Mouse (Mus musculus) midbrain, postnatal 0 days (tissue): ENCODE measurements around the gene E2f1. TPM values are rescaled to one million over a fixed set of nuclear protein-coding genes. Genes with fewer than 3 reads are reported as not detected.

Experiments
- ATAC-seq: fragments of 200-750 bp; cut with Nextera tagmentation; 2 replicates; pipeline ENCODE4 v1.8.0; 2017; ENCODE audit warnings: moderate number of reproducible peaks, mild to moderate bottlenecking, moderate TSS enrichment, moderate library complexity; ENCODE audit not compliant: low FRiP score
- DNase-seq: peaks from one replicate; pipeline ENCODE4 v3.0.0-alpha.2; 2015; ENCODE audit warnings: low spot score
- H3K27ac ChIP-seq: fragments of 300-500 bp; sonication (generic); 2 replicates; pipeline ENCODE4 v1.5.1; 2014; ENCODE audit warnings: low read depth, mild to moderate bottlenecking, low read length, mixed read lengths
- H3K27me3 ChIP-seq: fragments of 300-500 bp; sonication (generic); 2 replicates; pipeline ENCODE4 v1.6.1; 2014; ENCODE audit warnings: low read length, control low read depth, mixed read lengths; ENCODE audit not compliant: insufficient read depth
- H3K36me3 ChIP-seq: fragments of 300-500 bp; sonication (generic); 2 replicates; pipeline ENCODE4 v1.6.1; 2014; ENCODE audit warnings: low read length, control low read depth, mixed read lengths; ENCODE audit not compliant: insufficient read depth
- H3K4me1 ChIP-seq: fragments of 300-500 bp; sonication (generic); 2 replicates; pipeline ENCODE4 v1.6.1; 2014; ENCODE audit warnings: mild to moderate bottlenecking, control low read depth, antibody characterized with exemption, low read length, mixed read lengths; ENCODE audit not compliant: insufficient read depth
- H3K4me2 ChIP-seq: fragments of 300-500 bp; sonication (generic); 2 replicates; pipeline ENCODE4 v1.6.1; 2014; ENCODE audit warnings: low read depth, mild to moderate bottlenecking, low read length, mixed read lengths; ENCODE audit not compliant: poor library complexity, severe bottlenecking
- H3K4me3 ChIP-seq: fragments of 300-500 bp; sonication (generic); 2 replicates; pipeline ENCODE4 v1.5.1; 2014; ENCODE audit warnings: low read depth, mild to moderate bottlenecking, low read length, moderate library complexity
- H3K9ac ChIP-seq: fragments of 300-500 bp; sonication (generic); replicated peaks from 2 replicates; pipeline ENCODE4 v1.6.1; 2014; ENCODE audit warnings: mild to moderate bottlenecking, low read length, moderate library complexity, mixed read lengths; ENCODE audit not compliant: poor library complexity, severe bottlenecking
- H3K9me3 ChIP-seq: fragments of 300-500 bp; sonication (generic); 2 replicates; pipeline ENCODE4 v1.6.1; 2016; ENCODE audit warnings: low read length, control low read depth
- CTCF ChIP-seq: IDR thresholded peaks from 2 replicates; pipeline ENCODE4 v1.5.1; 2016; ENCODE audit warnings: antibody characterized with exemption, mild to moderate bottlenecking
- WGBS: fragments of 180-500 bp; shearing (Covaris S2); extraction: QIAGEN DNeasy Blood & Tissue Kit; methylation state at CpG from one replicate; pipeline ENCODE4 v1.1.7; 2014; 5-methylcytosine and 5-hydroxymethylcytosine counted together
- polyA plus RNA-seq: library from polyadenylated mRNA; unstranded; fragments of >200 nt; fragmentation: Nextera tagmentation; extraction: Ambion mirVana; gene quantifications from 2 replicates; pipeline ENCODE4 v1.2.1, GENCODE M21; 2015
- total RNA-seq: library from RNA; depleted of rRNA; stranded (reverse); fragments of >200 nt; gene quantifications from 2 replicates; pipeline ENCODE4 v1.2.3, GENCODE M21; 2014

The E2f1 gene
- total and polyA plus RNA-seq, 2 experiments from 2014 or later: 2.0 to 2.1 TPM

GRCm38 (mm10) chr2:154534704-154535270, 34.9 kb downstream of the E2f1 start:
- WGBS: 93% methylated on average over 12 of the region's 12 CpGs
- Histone ChIP-seq H3K9me3 (no peaks in the 10 kb centered on the region), H3K36me3 (peaks cover 25% of the 10 kb centered on the region), H3K4me2 (no peak overlapping the region), H3K4me1 (no peaks in the 10 kb centered on the region), H3K4me3 (no peak overlapping the region), H3K27me3 (no peaks in the 10 kb centered on the region), H3K9ac (no peak overlapping the region), H3K27ac (no peak overlapping the region)
- no peak for ATAC-seq
- no peak for DNase-seq
- TF ChIP-seq CTCF: no peak

GRCm38 (mm10) chr2:154532888-154533287, 36.8 kb downstream of the E2f1 start:
- no peaks in the 10 kb centered on the region for H3K9me3 ChIP-seq
- WGBS: 22% methylated on average over 3 of the region's 3 CpGs
- no peaks in the 10 kb centered on the region for H3K4me1 ChIP-seq
- peaks cover 25% of the 10 kb centered on the region for H3K36me3 ChIP-seq
- ATAC-seq (no peak), DNase-seq (no peak)
- H3K27ac ChIP-seq: no peak overlapping the region
- no peak overlapping the region for H3K4me2 ChIP-seq
- no peak overlapping the region for H3K9ac ChIP-seq
- H3K4me3 ChIP-seq: no peak overlapping the region
- no peaks in the 10 kb centered on the region for H3K27me3 ChIP-seq
- TF ChIP-seq CTCF: no peak

GRCm38 (mm10) chr2:154526531-154526930, 43.2 kb downstream of the E2f1 start:
- Histone ChIP-seq H3K4me1 (no peaks in the 10 kb centered on the region), H3K9me3 (no peaks in the 10 kb centered on the region), H3K4me2 (no peak overlapping the region), H3K36me3 (peaks cover 19% of the 10 kb centered on the region; the same call in 1 of the 2 replicates), H3K27ac (no peak overlapping the region), H3K9ac (no peak overlapping the region), H3K27me3 (no peaks in the 10 kb centered on the region), H3K4me3 (no peak overlapping the region)
- ATAC-seq: no peak
- DNase-seq: no peak
- TF ChIP-seq CTCF: no peak
- 65% methylated on average over 3 of the region's 3 CpGs for WGBS

- Histone ChIP-seq H3K4me1 (no peaks in the 10 kb centered on the region), H3K36me3 (peaks cover 16% of the 10 kb centered on the region; the same call in 1 of the 2 replicates), H3K4me3 (no peak overlapping the region), H3K27me3 (no peaks in the 10 kb centered on the region), H3K27ac (no peak overlapping the region), H3K4me2 (no peak overlapping the region), H3K9me3 (no peaks in the 10 kb centered on the region), H3K9ac (no peak overlapping the region)
- 91% methylated on average over 2 of the region's 2 CpGs for WGBS
- DNase-seq (no peak), ATAC-seq (no peak)
- no peak for TF ChIP-seq CTCF
Observed at GRCm38 (mm10) chr2:154525285-154525684, 44.4 kb downstream of the E2f1 start.

GRCm38 (mm10) chr2:154522334-154522733, 47.4 kb downstream of the E2f1 start:
- TF ChIP-seq CTCF: no peak
- Histone ChIP-seq H3K4me3 (no peak overlapping the region), H3K4me2 (no peak overlapping the region), H3K36me3 (peaks cover 22% of the 10 kb centered on the region; the same call in 1 of the 2 replicates), H3K9ac (no peak overlapping the region), H3K27me3 (no peaks in the 10 kb centered on the region), H3K27ac (no peak overlapping the region), H3K4me1 (no peaks in the 10 kb centered on the region), H3K9me3 (no peaks in the 10 kb centered on the region)
- ATAC-seq (no peak), DNase-seq (no peak)
- WGBS: 95% methylated on average over 5 of the region's 5 CpGs

- Histone ChIP-seq H3K36me3 (peaks cover 22% of the 10 kb centered on the region; the same call in 1 of the 2 replicates), H3K9ac (no peak overlapping the region), H3K9me3 (no peaks in the 10 kb centered on the region), H3K4me2 (no peak overlapping the region), H3K4me3 (no peak overlapping the region), H3K4me1 (no peaks in the 10 kb centered on the region), H3K27ac (no peak overlapping the region), H3K27me3 (no peaks in the 10 kb centered on the region)
- no peak for ATAC-seq
- no peak for DNase-seq
- no peak for TF ChIP-seq CTCF
Observed at GRCm38 (mm10) chr2:154521449-154521848, 48.2 kb downstream of the E2f1 start.
